In genomic region chr13:98669296-98669695, GRCm38 (mm10) we compare ENCODE assay signal across 22 mouse cellular contexts. TPM values are rescaled to one million over a fixed set of nuclear protein-coding genes. Genes with fewer than 3 reads are reported as not detected.
"Had no signal": no experiment of that assay in that cellular context is flagged by ENCODE, and none has a peak within 500 bp of the region (broad histone marks: within the 10 kb centered on the region; RNA-seq: fewer than 3 reads in every experiment).

No protein-coding gene starts in this region.

- H3K9me3 ChIP-seq: neural tube, embryonic 15.5 days; stomach, embryonic 15.5 days had no signal

- H3K9ac ChIP-seq: neural tube, embryonic 15.5 days; stomach, embryonic 15.5 days had no signal

- H3K4me3 ChIP-seq: neural tube, embryonic 15.5 days; stomach, embryonic 15.5 days had no signal

- H3K4me1 ChIP-seq: neural tube, embryonic 15.5 days; stomach, embryonic 15.5 days had no signal

- H3K27ac ChIP-seq: neural tube, embryonic 15.5 days; stomach, embryonic 15.5 days; stomach, postnatal 0 days had no signal

- DNase-seq: retina, postnatal 1 day; right cerebral cortex, adult 18-20 months; right cerebral cortex, postnatal 14 days; right cerebral cortex, postnatal 25 days; right cerebral cortex, postnatal 4 days; spleen, adult 18-20 months; thymus, adult 18-20 months; thymus, adult 2 months; thymus, postnatal 14 days; thymus, postnatal 25 days; thymus, postnatal 36 days; thymus, postnatal 4 days had no signal

- H3K27me3 ChIP-seq: neural tube, embryonic 15.5 days; stomach, embryonic 15.5 days had no signal

- H3K4me2 ChIP-seq: neural tube, embryonic 15.5 days; stomach, embryonic 15.5 days had no signal

- H3K36me3 ChIP-seq: neural tube, embryonic 15.5 days; stomach, embryonic 15.5 days had no signal

RNA-seq across cellular contexts. Expression of gene Tmem171, which starts 25.3 kb away (rescaled TPM):
- total RNA-seq: neutrophil, adult 5-6 weeks had no signal
- polyA plus RNA-seq: neural tube, embryonic 14.5 days; neural tube, embryonic 15.5 days had no signal

RNA-seq across cellular contexts. Expression of gene Tmem174, which starts 32.1 kb away (rescaled TPM):
- total RNA-seq: neutrophil, adult 5-6 weeks had no signal
- polyA plus RNA-seq: neural tube, embryonic 14.5 days; neural tube, embryonic 15.5 days; stomach, embryonic 14.5 days; stomach, embryonic 15.5 days; stomach, embryonic 16.5 days; stomach, postnatal 0 days; testis, adult 2 months; thymus, postnatal 0 days; urinary bladder, adult 2 months had no signal
